Mouse (Mus musculus) small intestine, adult 2 months (tissue): ENCODE measurements around the gene Tmbim7. TPM values are rescaled to one million over a fixed set of nuclear protein-coding genes. Genes with fewer than 3 reads are reported as not detected.
"Not testable (repeated sequence)": the region's sequence is repeated elsewhere in the genome, so short reads cannot be mapped to it uniquely, and the experiment has no call there.

Source experiments
- H3K27ac ChIP-seq: fragments of 200-500 bp; 2 replicates; pipeline ENCODE4 v1.5.1; 2012; ENCODE audit warnings: low read depth, low read length, control low read depth, inconsistent platforms; ENCODE audit not compliant: insufficient read depth
- H3K27me3 ChIP-seq: fragments of 200-500 bp; 2 replicates; pipeline ENCODE4 v1.6.1; 2012; ENCODE audit warnings: mild to moderate bottlenecking, moderate library complexity, low read length, inconsistent platforms; ENCODE audit not compliant: control insufficient read depth, insufficient read depth
- H3K36me3 ChIP-seq: fragments of 200-500 bp; 2 replicates; pipeline ENCODE4 v1.6.1; 2012; ENCODE audit warnings: mild to moderate bottlenecking, low read length, control low read depth, inconsistent platforms; ENCODE audit not compliant: control insufficient read depth, insufficient read depth
- H3K4me1 ChIP-seq: fragments of 200-500 bp; 2 replicates; pipeline ENCODE4 v1.6.1; 2012; ENCODE audit warnings: low read length, inconsistent platforms, mixed read lengths; ENCODE audit not compliant: control insufficient read depth, insufficient read depth, insufficient read length
- H3K4me3 ChIP-seq: fragments of 200-500 bp; 2 replicates; pipeline ENCODE4 v1.5.1; 2012; ENCODE audit warnings: low read depth, mild to moderate bottlenecking, control low read depth, inconsistent platforms, low read length, moderate library complexity
- CTCF ChIP-seq: fragments of 200-500 bp; IDR thresholded peaks from 2 replicates; pipeline ENCODE4 v1.5.1; 2012; ENCODE audit warnings: low read depth, mild to moderate bottlenecking, control low read depth, inconsistent platforms, low read length, moderate library complexity, mixed read lengths; ENCODE audit not compliant: insufficient replicate concordance, insufficient read length; ENCODE audit errors: extremely low read depth
- POLR2A ChIP-seq: fragments of 200-500 bp; IDR thresholded peaks from 2 replicates; pipeline ENCODE4 v1.6.1; 2012; ENCODE audit warnings: low read depth, mild to moderate bottlenecking, control low read depth, inconsistent platforms, low read length, moderate library complexity
- WGBS: fragments of 180-500 bp; shearing (Covaris S2); methylation state at CpG from one replicate; pipeline ENCODE4 v1.1.7; 2018; 5-methylcytosine and 5-hydroxymethylcytosine counted together
- polyA plus RNA-seq: library from polyadenylated mRNA; depleted of rRNA; stranded (reverse); fragments of >200 nt; gene quantifications from 2 replicates; pipeline ENCODE4 v1.2.3, GENCODE M21; 2012; rRNA removed

Tmbim7 gene
- polyA plus RNA-seq = not detected in 2 replicates

GRCm38 (mm10) chr5:3650881-3651280 lies at the start of gene Tmbim7:
Gene Tmbim7 (plus strand): TSS chr5:3651181.
- no peak within 1 kb of the TSS for H3K4me3 ChIP-seq
- H3K4me1 ChIP-seq = no peaks in the 10 kb centered on the region
- 80% methylated on average over 6 of the region's 6 CpGs for WGBS
- no peaks in the 10 kb centered on the region for H3K36me3 ChIP-seq
- TF ChIP-seq CTCF = no peak
- no peak within 1 kb of the TSS for H3K27ac ChIP-seq
- no peaks in the 10 kb centered on the region for H3K27me3 ChIP-seq

GRCm38 (mm10) chr5:3607114-3607513 lies 43.9 kb upstream of the Tmbim7 start:
- no peaks in the 10 kb centered on the region for H3K4me1 ChIP-seq
- H3K36me3 ChIP-seq = peaks cover 30% of the 10 kb centered on the region
- H3K4me3 ChIP-seq = no peak overlapping the region
- no peaks in the 10 kb centered on the region for H3K27me3 ChIP-seq
- H3K27ac ChIP-seq = no peak overlapping the region
- WGBS = 95% methylated on average over 9 of the region's 9 CpGs
- TF ChIP-seq POLR2A (no peak), CTCF (no peak)

- 98% methylated on average over 7 of the region's 7 CpGs for whole genome bisulfite sequencing
- TF ChIP-seq CTCF (no peak), POLR2A (no peak)
- H3K27me3 ChIP-seq = no peaks in the 10 kb centered on the region
- peaks cover 34% of the 10 kb centered on the region for H3K36me3 ChIP-seq
- H3K27ac ChIP-seq = no peak overlapping the region
- no peak overlapping the region for H3K4me3 ChIP-seq
- no peaks in the 10 kb centered on the region for H3K4me1 ChIP-seq
These were observed 41.7 kb upstream of the Tmbim7 start for GRCm38 (mm10) chr5:3609241-3609640.

GRCm38 (mm10) chr5:3611835-3612234 lies 39.1 kb upstream of the Tmbim7 start:
- WGBS = 99% methylated on average over 2 of the region's 2 CpGs
- not testable (repeated sequence) for H3K27me3 ChIP-seq, H3K4me3 ChIP-seq, H3K4me1 ChIP-seq, H3K27ac ChIP-seq
- peaks cover 21% of the 10 kb centered on the region for H3K36me3 ChIP-seq

GRCm38 (mm10) chr5:3620486-3620885 lies 30.5 kb upstream of the Tmbim7 start:
- Histone ChIP-seq H3K36me3 (peaks cover 46% of the 10 kb centered on the region), H3K27me3 (no peaks in the 10 kb centered on the region), H3K4me1 (no peaks in the 10 kb centered on the region), H3K27ac (no peak overlapping the region), H3K4me3 (no peak overlapping the region)
- TF ChIP-seq CTCF (no peak), POLR2A (no peak)
- 93% methylated on average over 7 of the region's 7 CpGs for WGBS

GRCm38 (mm10) chr5:3630055-3630454 lies 20.9 kb upstream of the Tmbim7 start:
- Histone ChIP-seq H3K27me3 (no peaks in the 10 kb centered on the region), H3K4me1 (no peaks in the 10 kb centered on the region), H3K36me3 (peaks cover 29% of the 10 kb centered on the region), H3K4me3 (no peak overlapping the region), H3K27ac (no peak overlapping the region)
- WGBS = 94% methylated on average over 5 of the region's 5 CpGs
- no peak for TF ChIP-seq CTCF
- no peak for TF ChIP-seq POLR2A

GRCm38 (mm10) chr5:3631512-3632271 lies 19.3 kb upstream of the Tmbim7 start:
- TF ChIP-seq POLR2A (no peak), CTCF (no peak)
- Histone ChIP-seq H3K27me3 (no peaks in the 10 kb centered on the region), H3K27ac (no peak overlapping the region), H3K4me1 (no peaks in the 10 kb centered on the region), H3K36me3 (peaks cover 24% of the 10 kb centered on the region), H3K4me3 (no peak overlapping the region)
- WGBS = 86% methylated on average over 16 of the region's 16 CpGs

- H3K27ac ChIP-seq = no peak overlapping the region
- H3K27me3 ChIP-seq = no peaks in the 10 kb centered on the region
- 87% methylated on average over 5 of the region's 5 CpGs for WGBS
- TF ChIP-seq CTCF = no peak
- TF ChIP-seq POLR2A = no peak
- H3K36me3 ChIP-seq = peaks cover 24% of the 10 kb centered on the region
- H3K4me3 ChIP-seq = no peak overlapping the region
- H3K4me1 ChIP-seq = no peaks in the 10 kb centered on the region
These were observed 18.7 kb upstream of the Tmbim7 start for GRCm38 (mm10) chr5:3632285-3632684.
